Mouse (Mus musculus) heart, embryonic 12.5 days (tissue): ENCODE results near the gene Hnrnpl. TPM values are rescaled to one million over a fixed set of nuclear protein-coding genes. Genes with fewer than 3 reads are reported as not detected.

Experiments
- ATAC-seq: fragments of 200-750 bp; cut with Nextera tagmentation; 2 replicates; pipeline ENCODE4 v1.8.0; 2017; ENCODE audit warnings: moderate TSS enrichment, moderate library complexity; ENCODE audit not compliant: insufficient number of reproducible peaks, low FRiP score
- H3K27ac ChIP-seq: fragments of 300-500 bp; sonication (generic); 2 replicates; pipeline ENCODE4 v1.5.1; 2016; ENCODE audit warnings: mild to moderate bottlenecking, moderate library complexity; ENCODE audit not compliant: poor library complexity, severe bottlenecking
- H3K27me3 ChIP-seq: fragments of 300-500 bp; sonication (generic); replicated peaks from 2 replicates; pipeline ENCODE4 v1.6.1; 2016; ENCODE audit warnings: mild to moderate bottlenecking, moderate library complexity
- H3K36me3 ChIP-seq: fragments of 300-500 bp; sonication (generic); 2 replicates; pipeline ENCODE4 v1.6.1; 2016; ENCODE audit warnings: mild to moderate bottlenecking, moderate library complexity
- H3K4me1 ChIP-seq: fragments of 300-500 bp; sonication (generic); replicated peaks from 2 replicates; pipeline ENCODE4 v1.6.1; 2016; ENCODE audit warnings: mild to moderate bottlenecking
- H3K4me2 ChIP-seq: fragments of 300-500 bp; sonication (generic); 2 replicates; pipeline ENCODE4 v1.6.1; 2016; ENCODE audit warnings: mild to moderate bottlenecking, moderate library complexity
- H3K4me3 ChIP-seq: fragments of 300-500 bp; sonication (generic); 2 replicates; pipeline ENCODE4 v1.5.1; 2016; ENCODE audit warnings: mild to moderate bottlenecking
- H3K9ac ChIP-seq: fragments of 300-500 bp; sonication (generic); 2 replicates; pipeline ENCODE4 v1.6.1; 2016; ENCODE audit warnings: mild to moderate bottlenecking, moderate library complexity
- H3K9me3 ChIP-seq: fragments of 300-500 bp; sonication (generic); replicated peaks from 2 replicates; pipeline ENCODE4 v1.6.1; 2016; ENCODE audit warnings: mild to moderate bottlenecking, moderate library complexity
- WGBS: fragments of 180-500 bp; shearing (Covaris S2); methylation state at CpG from one replicate; pipeline ENCODE4 v1.1.7; 2016; 5-methylcytosine and 5-hydroxymethylcytosine counted together
- polyA plus RNA-seq: library from polyadenylated mRNA; unstranded; fragments of >200 nt; fragmentation: Nextera tagmentation; extraction: Ambion mirVana; gene quantifications from 2 replicates; pipeline ENCODE4 v1.2.1, GENCODE M21; 2016

Gene Hnrnpl
- polyA plus RNA-seq, 1 experiment from 2014 or later: 218 TPM

DNA sequence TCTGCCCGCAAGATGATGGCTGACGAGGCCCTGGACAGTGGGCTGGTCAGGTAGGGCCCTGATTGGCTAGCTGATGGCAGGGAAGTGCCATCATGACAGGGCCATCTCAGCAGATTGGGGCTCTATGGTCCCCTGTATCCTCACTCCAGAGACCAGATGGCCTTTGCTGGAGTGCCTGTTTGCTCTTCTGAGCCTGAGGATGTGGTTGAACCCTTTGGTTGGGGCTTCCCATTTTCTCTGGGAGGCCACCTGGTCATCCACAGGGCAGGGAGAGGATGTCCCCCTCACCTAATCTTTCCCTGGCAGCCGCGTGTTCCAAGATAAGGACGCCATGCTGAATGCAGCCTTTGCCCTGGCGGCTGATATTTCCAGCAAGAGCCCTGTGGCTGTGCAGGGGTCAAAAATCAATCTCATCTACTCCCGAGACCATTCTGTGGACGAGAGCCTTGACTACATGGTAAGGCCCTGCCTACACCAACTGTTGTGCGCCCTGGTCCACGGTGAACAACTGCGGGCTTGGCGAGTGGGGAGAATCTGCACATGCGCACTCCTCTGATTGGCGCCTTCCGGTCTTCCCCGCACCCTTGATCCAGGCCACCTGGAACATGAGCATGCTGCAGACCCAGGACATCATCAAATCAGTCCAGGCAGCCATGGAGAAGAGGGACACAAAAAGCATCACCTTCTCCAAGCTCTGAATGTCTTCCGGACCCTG lies 23.2 kb downstream of the Hnrnpl start:
- Histone ChIP-seq H3K27ac (no peak overlapping the region), H3K9ac (0 out of 2 replicates have a peak overlapping the region, but pooled peaks have one; percentile 18), H3K27me3 (no peaks in the 10 kb centered on the region), H3K9me3 (no peaks in the 10 kb centered on the region), H3K4me2 (no peak overlapping the region), H3K4me3 (no peak overlapping the region), H3K36me3 (peaks cover 39% of the 10 kb centered on the region), H3K4me1 (peaks cover 16% of the 10 kb centered on the region)
- ATAC-seq: no peak
- WGBS: 72% methylated on average over 17 of the region's 17 CpGs

DNA sequence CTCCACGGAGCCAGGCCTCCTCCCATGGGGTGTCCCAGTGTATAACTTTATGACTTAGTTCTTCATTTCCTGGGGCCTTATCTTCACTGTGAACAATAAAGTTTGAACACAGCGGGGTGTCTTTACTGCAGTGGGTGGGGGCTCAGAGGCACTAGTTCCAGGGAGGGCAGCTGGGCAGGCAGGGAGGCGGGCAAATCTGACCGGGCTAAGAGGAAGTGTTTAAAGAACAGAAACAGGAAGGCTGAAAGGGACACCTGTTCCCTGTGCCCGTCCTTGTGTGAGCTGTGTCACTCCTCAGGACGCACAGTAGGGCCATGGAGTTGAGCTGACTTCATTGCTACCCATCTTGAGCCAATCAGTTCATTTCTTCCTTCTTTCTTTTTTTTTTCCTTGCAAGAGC lies 23.8 kb downstream of the Hnrnpl start:
- H3K4me2 ChIP-seq: no peak overlapping the region
- no peak for ATAC-seq
- H3K36me3 ChIP-seq: peaks cover 38% of the 10 kb centered on the region
- WGBS: 68% methylated on average over 6 of the region's 6 CpGs
- H3K4me3 ChIP-seq: no peak overlapping the region
- no peak overlapping the region for H3K9ac ChIP-seq
- H3K27me3 ChIP-seq: no peaks in the 10 kb centered on the region
- no peak overlapping the region for H3K27ac ChIP-seq
- H3K4me1 ChIP-seq: peaks cover 16% of the 10 kb centered on the region
- H3K9me3 ChIP-seq: no peaks in the 10 kb centered on the region

DNA sequence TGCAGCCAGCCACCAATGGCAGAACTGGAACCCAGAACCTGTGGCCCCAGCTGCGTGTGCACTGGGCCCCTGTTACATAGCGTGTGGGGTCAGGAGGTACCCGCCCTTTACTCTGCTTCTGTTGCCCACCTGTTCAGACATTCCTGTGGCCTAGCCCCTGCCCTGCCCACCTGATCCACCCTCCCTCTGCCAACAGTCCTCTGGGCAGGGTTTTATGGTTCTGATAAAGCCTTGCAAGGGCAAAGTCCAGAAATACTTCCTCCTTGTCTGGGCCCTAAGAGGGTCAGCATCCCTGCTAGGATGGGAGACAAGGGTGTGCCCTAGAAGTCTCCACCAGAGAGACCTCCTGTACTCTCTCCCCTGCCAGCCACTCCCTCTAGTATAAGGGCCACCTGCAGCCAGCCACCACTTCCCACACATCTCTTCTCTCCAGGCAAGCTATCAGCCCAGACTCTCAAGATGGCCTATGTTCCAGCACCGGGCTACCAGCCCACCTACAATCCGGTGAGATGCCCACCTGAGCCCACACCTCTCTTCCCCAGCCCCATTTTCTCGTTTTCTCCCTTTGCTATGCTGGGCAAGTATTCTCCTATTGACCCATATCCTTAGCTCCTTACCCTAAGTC lies 25.5 kb downstream of the Hnrnpl start, which contains the start of gene Lgals4:
Gene Lgals4 (plus strand): TSS at position 132 of the 625 bp plus-strand sequence.
- 0 out of 2 replicates have a peak, but pooled peaks have one; percentile 19 for ATAC-seq
- H3K4me2 ChIP-seq: no peak within 1 kb of the TSS
- no peaks in the 10 kb centered on the region for H3K9me3 ChIP-seq
- no peak within 1 kb of the TSS for H3K27ac ChIP-seq
- peaks cover 13% of the 10 kb centered on the region for H3K4me1 ChIP-seq
- no peak within 1 kb of the TSS for H3K4me3 ChIP-seq
- peaks cover 36% of the 10 kb centered on the region for H3K36me3 ChIP-seq
- WGBS: 76% methylated on average over 6 of the region's 6 CpGs
- no peak within 1 kb of the TSS for H3K9ac ChIP-seq
- H3K27me3 ChIP-seq: no peaks in the 10 kb centered on the region

DNA sequence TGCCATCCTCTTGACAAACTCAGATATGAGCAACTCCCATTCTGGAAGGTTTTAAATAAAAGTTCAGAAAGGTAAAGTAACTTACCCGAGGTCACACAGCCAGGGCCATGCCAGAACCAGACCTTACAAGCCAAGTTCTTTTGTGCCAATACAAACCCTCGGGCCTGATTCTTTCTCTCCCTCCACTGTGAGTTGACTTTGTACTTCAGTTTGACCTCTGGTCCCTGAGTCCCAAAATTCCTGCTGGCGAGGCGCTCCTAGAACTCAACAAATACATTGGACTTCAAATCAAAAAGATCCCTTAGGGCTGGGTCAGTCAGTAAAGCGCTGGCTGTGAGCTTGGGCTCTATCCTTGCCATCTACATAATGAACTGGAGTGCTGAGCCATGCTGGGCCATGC lies 28.6 kb downstream of the Hnrnpl start:
- Histone ChIP-seq H3K4me3 (no peak overlapping the region), H3K4me1 (peaks cover under 1% of the 10 kb centered on the region; the same call in 1 of the 2 replicates), H3K9ac (no peak overlapping the region), H3K9me3 (no peaks in the 10 kb centered on the region), H3K4me2 (no peak overlapping the region), H3K36me3 (peaks cover 8% of the 10 kb centered on the region), H3K27ac (no peak overlapping the region), H3K27me3 (no peaks in the 10 kb centered on the region)
- no peak for ATAC-seq
- 80% methylated on average over 5 of the region's 5 CpGs for WGBS

DNA sequence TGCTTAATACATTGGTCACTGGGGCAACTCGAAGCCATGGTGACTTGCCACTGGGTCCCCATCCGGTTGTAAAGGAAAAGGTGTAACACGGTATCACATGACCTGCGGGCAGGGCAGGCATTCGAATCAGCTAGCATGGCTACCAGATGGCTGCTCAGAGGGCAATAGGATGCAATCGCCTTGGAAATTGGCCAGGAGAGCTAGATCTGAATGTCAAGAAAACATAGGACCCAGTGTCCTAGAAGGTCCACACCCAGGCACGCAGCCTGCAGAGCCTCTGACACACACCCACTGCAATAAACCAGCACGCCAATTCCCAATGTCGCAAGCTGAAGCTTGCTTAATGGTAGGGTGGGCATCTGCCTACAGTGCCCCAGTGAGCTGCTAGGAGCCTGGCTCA lies 30.0 kb downstream of the Hnrnpl start:
- WGBS: 77% methylated on average over 9 of the region's 9 CpGs
- peaks cover 5% of the 10 kb centered on the region; the same call in 1 of the 2 replicates for H3K9me3 ChIP-seq

DNA sequence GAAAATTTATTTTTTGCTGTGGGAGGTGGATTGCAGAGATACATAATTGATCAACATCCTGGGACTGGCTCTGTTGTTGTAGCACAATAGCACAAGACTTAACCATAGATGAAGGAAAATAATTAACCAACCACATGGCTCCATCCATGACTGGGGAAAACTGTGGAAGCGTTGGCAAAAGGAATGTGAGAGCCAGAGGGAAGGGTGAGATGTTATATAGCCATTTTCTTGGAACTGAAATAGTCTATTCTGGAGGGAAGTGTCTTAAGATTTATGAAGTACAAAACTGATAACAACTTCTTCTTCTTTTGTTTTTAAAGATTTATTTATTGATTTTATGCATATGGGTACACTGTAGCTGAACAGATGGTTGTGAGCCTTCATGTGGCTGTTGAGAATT lies 38.9 kb downstream of the Hnrnpl start:
- no peak overlapping the region for H3K9ac ChIP-seq
- no peak overlapping the region for H3K4me3 ChIP-seq
- WGBS: 74% methylated on average over 1 of the region's 1 CpGs
- no peaks in the 10 kb centered on the region for H3K4me1 ChIP-seq
- no peak for ATAC-seq
- no peaks in the 10 kb centered on the region for H3K36me3 ChIP-seq
- H3K27me3 ChIP-seq: peaks cover 7% of the 10 kb centered on the region; the same call in 1 of the 2 replicates
- no peak overlapping the region for H3K4me2 ChIP-seq
- H3K27ac ChIP-seq: no peak overlapping the region
- peaks cover 5% of the 10 kb centered on the region; the same call in 1 of the 2 replicates for H3K9me3 ChIP-seq

More for the DNA sequence above, 30.0 kb downstream of the Hnrnpl start:
- H3K9ac ChIP-seq: no peak overlapping the region
- no peaks in the 10 kb centered on the region for H3K36me3 ChIP-seq
- H3K27ac ChIP-seq: no peak overlapping the region
- H3K4me3 ChIP-seq: no peak overlapping the region
- ATAC-seq: no peak
- no peaks in the 10 kb centered on the region for H3K4me1 ChIP-seq
- no peak overlapping the region for H3K4me2 ChIP-seq
- no peaks in the 10 kb centered on the region for H3K27me3 ChIP-seq

DNA sequence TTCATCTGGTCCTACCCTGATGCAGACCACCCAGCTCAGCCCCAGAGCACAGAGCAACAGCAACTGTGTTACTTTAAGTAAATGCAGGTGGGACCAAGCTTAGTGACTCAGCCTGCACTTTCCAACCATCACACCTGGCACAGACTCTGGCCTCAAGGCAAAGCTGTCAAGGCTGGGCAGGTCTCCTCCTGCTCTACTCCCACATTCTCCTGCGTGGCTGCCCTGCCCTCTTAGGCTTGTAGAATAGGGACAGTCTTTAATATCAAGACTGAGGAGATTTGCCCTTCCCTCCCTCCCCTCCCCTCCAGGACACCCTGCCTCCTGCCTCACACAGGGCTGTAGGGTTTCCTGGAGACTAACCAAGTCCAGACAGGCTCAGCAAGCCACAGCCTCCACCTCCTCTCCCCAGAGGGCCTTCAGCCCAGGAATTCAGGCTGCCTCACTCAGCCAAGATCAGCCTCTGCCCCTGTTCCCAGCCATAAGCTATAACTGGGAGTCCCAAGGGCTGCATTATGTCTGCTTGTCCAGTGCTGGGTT lies 41.4 kb downstream of the Hnrnpl start:
- Histone ChIP-seq H3K9ac (no peak overlapping the region), H3K4me1 (no peaks in the 10 kb centered on the region), H3K9me3 (no peaks in the 10 kb centered on the region; the same call in 1 of the 2 replicates), H3K4me3 (no peak overlapping the region), H3K36me3 (no peaks in the 10 kb centered on the region), H3K27ac (no peak overlapping the region), H3K4me2 (no peak overlapping the region), H3K27me3 (peaks cover 7% of the 10 kb centered on the region; the same call in 1 of the 2 replicates)
- 39% methylated on average over 1 of the region's 1 CpGs for WGBS
- no peak for ATAC-seq

DNA sequence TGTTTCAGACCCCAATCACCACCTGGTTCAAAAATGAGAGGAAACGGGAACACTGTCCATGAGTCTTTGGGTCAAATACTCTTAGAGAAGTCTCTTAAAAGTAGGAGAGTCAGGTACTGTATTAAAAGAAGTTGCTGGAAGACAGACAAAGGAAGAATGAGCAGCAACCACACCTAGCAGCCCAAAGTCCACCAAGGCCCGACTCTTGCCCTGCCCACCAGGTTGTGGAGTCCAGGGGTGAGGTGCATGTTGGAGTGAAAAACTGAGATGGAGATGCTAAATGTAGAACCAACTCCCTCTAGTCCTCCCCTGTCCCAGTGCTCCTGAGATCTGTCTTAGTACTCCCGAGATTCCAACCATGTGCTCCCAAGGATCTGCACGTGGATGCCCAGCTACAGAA lies 42.3 kb downstream of the Hnrnpl start:
- H3K9ac ChIP-seq: no peak overlapping the region
- no peaks in the 10 kb centered on the region; the same call in 1 of the 2 replicates for H3K9me3 ChIP-seq
- H3K27me3 ChIP-seq: peaks cover 7% of the 10 kb centered on the region; the same call in 1 of the 2 replicates
- no peak overlapping the region for H3K27ac ChIP-seq
- no peaks in the 10 kb centered on the region for H3K4me1 ChIP-seq
- no peak for ATAC-seq
- no peaks in the 10 kb centered on the region for H3K36me3 ChIP-seq
- no peak overlapping the region for H3K4me3 ChIP-seq
- H3K4me2 ChIP-seq: no peak overlapping the region
- 80% methylated on average over 4 of the region's 4 CpGs for WGBS

DNA sequence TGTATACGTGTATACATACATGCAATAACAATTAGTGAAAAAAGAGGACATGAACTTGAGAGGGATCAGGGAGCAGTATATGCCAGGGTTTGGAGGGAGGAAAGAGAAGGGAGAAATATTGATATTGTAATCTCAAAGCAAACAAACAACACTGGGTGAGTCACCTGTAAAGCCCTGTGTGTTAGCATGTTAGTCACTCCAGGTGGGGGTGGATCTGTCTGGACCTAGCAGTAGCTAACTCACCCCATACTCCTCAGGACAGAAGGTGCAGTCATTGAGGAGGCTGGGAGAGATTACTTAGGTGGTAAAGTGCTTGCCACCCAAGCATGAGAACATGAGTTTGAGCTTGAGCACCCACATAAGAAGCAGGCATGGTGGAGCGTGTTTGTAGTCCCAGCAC lies 51.6 kb downstream of the Hnrnpl start:
- peaks cover 5% of the 10 kb centered on the region; the same call in 1 of the 2 replicates for H3K9me3 ChIP-seq
- no peak for ATAC-seq
- H3K27me3 ChIP-seq: no peaks in the 10 kb centered on the region
- no peak overlapping the region for H3K4me3 ChIP-seq
- H3K36me3 ChIP-seq: no peaks in the 10 kb centered on the region
- peaks cover 19% of the 10 kb centered on the region for H3K4me1 ChIP-seq
- no peak overlapping the region for H3K9ac ChIP-seq
- WGBS: 79% methylated on average over 2 of the region's 2 CpGs
- H3K27ac ChIP-seq: no peak overlapping the region
- H3K4me2 ChIP-seq: no peak overlapping the region

DNA sequence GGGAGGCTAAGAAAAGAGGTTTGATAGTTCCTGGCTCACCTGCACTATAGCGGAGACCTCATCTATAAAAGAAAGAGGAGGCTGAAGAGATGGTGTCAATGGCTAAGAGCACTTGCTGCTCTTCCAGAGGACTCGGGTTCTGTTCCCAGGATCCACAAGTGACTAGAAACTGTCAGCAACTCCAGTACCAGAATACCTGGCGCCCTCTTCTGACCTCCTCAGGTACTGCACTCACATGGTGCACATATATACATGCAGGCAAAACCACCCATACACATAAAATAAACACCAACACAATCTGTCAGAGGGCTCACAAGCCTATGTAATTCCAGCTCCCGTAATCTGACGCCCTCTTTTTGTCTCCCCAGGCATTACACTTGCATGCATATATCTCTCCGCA lies 52.6 kb downstream of the Hnrnpl start:
- Histone ChIP-seq H3K36me3 (no peaks in the 10 kb centered on the region), H3K4me1 (peaks cover 23% of the 10 kb centered on the region), H3K4me3 (no peak overlapping the region), H3K9ac (no peak overlapping the region), H3K27ac (no peak overlapping the region), H3K4me2 (no peak overlapping the region), H3K27me3 (no peaks in the 10 kb centered on the region), H3K9me3 (peaks cover 5% of the 10 kb centered on the region; the same call in 1 of the 2 replicates)
- no peak for ATAC-seq
- 83% methylated on average over 6 of the region's 6 CpGs for WGBS

DNA sequence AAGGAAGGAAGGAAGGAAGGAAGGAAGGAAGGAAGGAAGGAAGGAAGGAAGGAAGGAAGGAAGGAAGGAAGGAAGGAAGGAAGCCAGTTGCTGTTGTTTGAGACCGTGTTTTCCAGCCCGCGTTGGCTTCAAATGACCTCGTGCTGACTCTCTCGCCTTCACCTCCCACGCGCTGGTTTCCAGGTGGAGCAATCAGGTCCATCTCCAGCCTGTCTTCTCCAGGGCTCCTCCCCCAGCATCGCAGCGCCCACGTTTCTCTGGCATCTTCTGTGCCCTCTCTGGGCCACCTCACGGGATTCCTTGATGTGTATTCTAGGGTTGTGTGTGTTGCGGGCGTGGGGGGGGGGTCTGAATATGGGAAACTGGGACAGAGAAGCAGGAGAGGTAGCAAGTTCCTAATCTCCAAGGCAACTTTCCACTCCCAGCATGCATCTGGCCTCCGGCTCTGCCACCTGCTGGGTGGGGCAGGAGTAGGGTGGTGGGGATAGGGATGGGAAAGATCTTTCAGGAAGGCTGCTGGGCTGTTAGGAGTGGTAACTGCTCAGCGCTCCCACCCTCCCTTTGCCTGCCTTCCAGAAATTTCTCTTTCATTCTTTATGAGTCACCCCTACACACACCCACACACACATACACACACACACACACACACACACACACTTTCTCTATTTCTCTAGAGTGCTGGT lies 54.6 kb downstream of the Hnrnpl start:
- ATAC-seq: no peak
- Histone ChIP-seq H3K36me3 (no peaks in the 10 kb centered on the region), H3K4me3 (no peak overlapping the region), H3K9me3 (peaks cover 5% of the 10 kb centered on the region; the same call in 1 of the 2 replicates), H3K27me3 (no peaks in the 10 kb centered on the region), H3K4me1 (peaks cover 28% of the 10 kb centered on the region), H3K4me2 (no peak overlapping the region), H3K27ac (no peak overlapping the region), H3K9ac (no peak overlapping the region)
- WGBS: 70% methylated on average over 15 of the region's 15 CpGs
